Mouse (Mus musculus): ENCODE measurements around the gene Vmn1r123.
"Not testable (repeated sequence)": the region's sequence is repeated elsewhere in the genome, so short reads cannot be mapped to it uniquely, and the experiment has no call there.

Vmn1r123 gene

GRCm38 (mm10) chr7:21161885-21162284 is at the start of gene Vmn1r123:
Gene Vmn1r123 (plus strand): TSS chr7:21162185.
- not testable (repeated sequence) for DNase-seq (ENCODE audit: low spot score in 2 of 2)

- not testable (repeated sequence) for DNase-seq (ENCODE audit: low spot score in 2 of 2)
These were observed 28.0 kb upstream of the Vmn1r123 start, which contains the start of gene Vmn1r122 for GRCm38 (mm10) chr7:21134028-21134427. Gene Vmn1r122 (minus strand): TSS chr7:21134128.

- not testable (repeated sequence) for DNase-seq (ENCODE audit: low spot score in 2 of 2)
These were observed 28.3 kb downstream of the Vmn1r123 start, which contains the start of gene Gm5157 for GRCm38 (mm10) chr7:21190323-21190722. Gene Gm5157 (minus strand): TSS chr7:21190423.
